In the genomic region with DNA sequence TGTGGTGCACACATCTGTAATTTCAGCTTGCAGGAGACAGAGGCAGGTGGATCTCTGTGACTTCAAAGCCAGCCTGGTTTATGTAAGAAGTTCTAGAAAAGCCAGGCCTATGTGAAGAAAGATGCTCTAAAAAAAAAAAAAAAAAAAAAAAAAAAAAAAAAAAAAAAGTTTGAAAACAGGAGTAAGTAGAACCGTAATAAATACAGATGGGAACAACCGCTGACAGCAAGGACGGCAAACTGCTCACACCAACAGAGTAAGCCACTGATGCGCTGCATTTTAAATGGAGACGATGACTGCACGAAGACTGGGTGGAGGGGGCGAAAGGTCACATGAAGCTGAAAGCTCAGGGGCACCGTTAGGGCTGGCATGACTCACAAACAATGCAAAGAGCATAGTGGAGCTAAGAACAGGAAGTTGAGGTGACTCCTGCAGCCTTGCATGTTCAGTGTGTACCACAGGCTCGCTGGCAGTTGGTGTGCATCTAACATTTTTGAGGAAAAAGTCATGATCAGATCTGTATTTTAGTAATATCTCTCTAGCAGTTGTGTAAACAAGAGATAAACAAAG, we compare ENCODE assay signal across 13 mouse cellular contexts. TPM values are rescaled to one million over a fixed set of nuclear protein-coding genes. Genes with fewer than 3 reads are reported as not detected.
A peak's percentile ranks its signal among the peaks of the same experiment; 100 is the strongest.
DNase-seq lines count a peak whose midpoint lies in the region; ATAC-seq lines count a peak whose summit lies in the region.
"Had no signal": no experiment of that assay in that cellular context is flagged by ENCODE, and none has a peak within 500 bp of the region (broad histone marks: within the 10 kb centered on the region; RNA-seq: fewer than 3 reads in every experiment).

No protein-coding gene starts in this region.

- H3K4me1 ChIP-seq in hindbrain, embryonic 14.5 days (replicated peaks; ENCODE audit: control insufficient read depth, insufficient read depth, low read length): no peaks in the 10 kb centered on the region
- no peaks in the 10 kb centered on the region for H3K4me1 ChIP-seq in neural tube, embryonic 15.5 days

- H3K4me3 ChIP-seq in hindbrain, embryonic 14.5 days (replicated peaks; ENCODE audit: low read length): no peak overlapping the region
- H3K4me3 ChIP-seq in neural tube, embryonic 15.5 days (replicated peaks): no peak overlapping the region

- H3K9me3 ChIP-seq in hindbrain, embryonic 14.5 days (ENCODE audit: control insufficient read depth, low read length): no peaks in the 10 kb centered on the region
- no peaks in the 10 kb centered on the region for H3K9me3 ChIP-seq in neural tube, embryonic 15.5 days (replicated peaks)

- H3K27ac ChIP-seq in hindbrain, embryonic 14.5 days: no peak overlapping the region
- H3K27ac ChIP-seq in neural tube, embryonic 15.5 days (replicated peaks): no peak overlapping the region

- H3K4me2 ChIP-seq in hindbrain, embryonic 14.5 days (replicated peaks): no peak overlapping the region
- H3K4me2 ChIP-seq in neural tube, embryonic 15.5 days: no peak overlapping the region

- 55% methylated on average over 9 of the region's 9 CpGs for WGBS in hindbrain, embryonic 14.5 days
- 59% methylated on average over 9 of the region's 9 CpGs for WGBS in neural tube, embryonic 15.5 days

- H3K9ac ChIP-seq in hindbrain, embryonic 14.5 days: no peak overlapping the region
- H3K9ac ChIP-seq in neural tube, embryonic 15.5 days (replicated peaks): no peak overlapping the region

- H3K36me3 ChIP-seq in hindbrain, embryonic 14.5 days (replicated peaks; ENCODE audit: control insufficient read depth, insufficient read depth): peaks cover 5% of the 10 kb centered on the region
- no peaks in the 10 kb centered on the region for H3K36me3 ChIP-seq in neural tube, embryonic 15.5 days

- no peaks in the 10 kb centered on the region for H3K27me3 ChIP-seq in hindbrain, embryonic 14.5 days (ENCODE audit: control insufficient read depth, insufficient read depth, low read length)
- no peaks in the 10 kb centered on the region for H3K27me3 ChIP-seq in neural tube, embryonic 15.5 days (replicated peaks)

- ATAC-seq in megakaryocyte-erythroid progenitor cell, adult 5-6 weeks (replicated peaks; ENCODE audit: low FRiP score, low TSS enrichment, poor library complexity, severe bottlenecking): 0 out of 2 replicates have a peak, but pooled peaks have one; percentile 36
- no peak for ATAC-seq in hindbrain, embryonic 14.5 days (ENCODE audit: low FRiP score)
- ATAC-seq in neural tube, embryonic 15.5 days (ENCODE audit: low FRiP score): no peak
- ATAC-seq: forebrain, embryonic 14.5 days had no signal

- peak; percentile 40 to 46 for DNase-seq in spleen, postnatal 36 days (ENCODE audit: low spot score in 2 of 2)
- DNase-seq in spleen, postnatal 14 days (ENCODE audit: low spot score in 2 of 2): no peak
- DNase-seq in induced T-regulatory cell, adult 2 months (ENCODE audit: low read depth): peak; percentile 83
- no peak for DNase-seq in kidney, postnatal 10 days
- DNase-seq in hindbrain, embryonic 14.5 days (ENCODE audit: low spot score): no peak
- DNase-seq in cerebellum, adult 9-10 months: no peak
- DNase-seq: embryo, embryonic 11 days; layer of hippocampus, postnatal 36 days had no signal

RNA-seq across cellular contexts. Expression of a gene that starts 12.6 kb away (rescaled TPM):
- total RNA-seq in megakaryocyte-erythroid progenitor cell, adult 5-6 weeks (2014; fragmentation: Nextera tagmentation): not detected in 2 replicates
- total RNA-seq in megakaryocyte-erythroid progenitor cell, adult 5-6 weeks (2017): not detected in 2 replicates
- 9.1 and 11.5 TPM in 2 replicates for polyA plus RNA-seq in hindbrain, embryonic 14.5 days (2014; fragmentation: Nextera tagmentation; extraction: Ambion mirVana)
- polyA plus RNA-seq in neural tube, embryonic 15.5 days (2015; fragmentation: Nextera tagmentation; extraction: Ambion mirVana): 10.7 and 12.0 TPM in 2 replicates

RNA-seq across cellular contexts. Expression of a gene that starts 14.9 kb away (rescaled TPM):
- 0.28 TPM in 1 of 2 replicates, not detected in the other for total RNA-seq in megakaryocyte-erythroid progenitor cell, adult 5-6 weeks (2014; fragmentation: Nextera tagmentation)
- total RNA-seq in megakaryocyte-erythroid progenitor cell, adult 5-6 weeks (2017): 3.4 and 11.4 TPM in 2 replicates
- polyA plus RNA-seq in hindbrain, embryonic 14.5 days (2014; fragmentation: Nextera tagmentation; extraction: Ambion mirVana): 16.3 and 17.7 TPM in 2 replicates
- polyA plus RNA-seq in neural tube, embryonic 15.5 days (2015; fragmentation: Nextera tagmentation; extraction: Ambion mirVana): 22.4 and 25.4 TPM in 2 replicates

RNA-seq across cellular contexts. Expression of a gene that starts 47.8 kb away (rescaled TPM):
- total RNA-seq in megakaryocyte-erythroid progenitor cell, adult 5-6 weeks (2014; fragmentation: Nextera tagmentation): not detected in 2 replicates
- not detected in 2 replicates for total RNA-seq in megakaryocyte-erythroid progenitor cell, adult 5-6 weeks (2017)
- polyA plus RNA-seq in hindbrain, embryonic 14.5 days (2014; fragmentation: Nextera tagmentation; extraction: Ambion mirVana): not detected in 2 replicates
- polyA plus RNA-seq in neural tube, embryonic 15.5 days (2015; fragmentation: Nextera tagmentation; extraction: Ambion mirVana): not detected in 2 replicates
- total RNA-seq: heart, adult 8-10 months; layer of hippocampus, postnatal 36 days had no signal
- polyA plus RNA-seq: forebrain, embryonic 14.5 days; stomach, embryonic 16.5 days had no signal

Comparison
In these comparisons a context has a peak if more than half of its experiments do, and no peak if none do; other contexts are left out.
1. DNase-seq: peak in spleen, postnatal 36 days (2 of 2) and induced T-regulatory cell, adult 2 months (single experiment); none in spleen, postnatal 14 days (0 of 2), kidney, postnatal 10 days (single experiment), hindbrain, embryonic 14.5 days (single experiment) and cerebellum, adult 9-10 months (single experiment).